Mouse (Mus musculus): ENCODE data around the gene Gm5965. TPM values are rescaled to one million over a fixed set of nuclear protein-coding genes. Genes with fewer than 3 reads are reported as not detected.
"Not testable (repeated sequence)": the region's sequence is repeated elsewhere in the genome, so short reads cannot be mapped to it uniquely, and the experiment has no call there.

Gm5965 gene
- polyA plus RNA-seq (2015; fragmentation: Nextera tagmentation; extraction: Ambion mirVana) = not detected in 2 replicates

DNA sequence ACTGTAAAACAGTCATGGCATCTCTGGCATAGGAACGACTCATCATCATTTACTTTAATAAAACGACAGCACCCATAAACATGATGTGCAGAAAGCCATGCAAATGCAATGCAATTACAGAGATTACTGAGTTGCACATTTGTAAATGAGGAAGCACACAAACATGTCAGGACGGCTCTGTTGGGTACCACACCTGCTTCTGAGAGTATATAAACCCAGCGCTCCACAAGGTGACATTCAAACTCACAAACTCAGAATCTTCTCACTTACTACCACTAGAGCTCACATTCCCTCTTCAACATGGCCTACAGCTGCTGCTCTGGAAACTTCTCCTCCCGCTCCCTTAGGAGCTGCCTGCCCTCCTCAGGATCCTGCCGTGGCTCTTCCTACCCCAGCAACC lies at the start of gene Gm5965:
Gm5965 (plus strand) TSS at position 301 of the 400 bp plus-strand sequence.
- no peak for ATAC-seq (replicated peaks; ENCODE audit: low FRiP score)
- H3K9me3 ChIP-seq (replicated peaks) = no peaks in the 10 kb centered on the region
- no peak within 1 kb of the TSS for H3K9ac ChIP-seq
- H3K4me1 ChIP-seq = no peaks in the 10 kb centered on the region
- H3K27ac ChIP-seq = no peak within 1 kb of the TSS
- no peaks in the 10 kb centered on the region for H3K27me3 ChIP-seq
- H3K4me2 ChIP-seq = no peak within 1 kb of the TSS
- H3K4me3 ChIP-seq (replicated peaks) = no peak within 1 kb of the TSS
- H3K36me3 ChIP-seq = no peaks in the 10 kb centered on the region
- WGBS = 90% methylated on average over 6 of the region's 6 CpGs

DNA sequence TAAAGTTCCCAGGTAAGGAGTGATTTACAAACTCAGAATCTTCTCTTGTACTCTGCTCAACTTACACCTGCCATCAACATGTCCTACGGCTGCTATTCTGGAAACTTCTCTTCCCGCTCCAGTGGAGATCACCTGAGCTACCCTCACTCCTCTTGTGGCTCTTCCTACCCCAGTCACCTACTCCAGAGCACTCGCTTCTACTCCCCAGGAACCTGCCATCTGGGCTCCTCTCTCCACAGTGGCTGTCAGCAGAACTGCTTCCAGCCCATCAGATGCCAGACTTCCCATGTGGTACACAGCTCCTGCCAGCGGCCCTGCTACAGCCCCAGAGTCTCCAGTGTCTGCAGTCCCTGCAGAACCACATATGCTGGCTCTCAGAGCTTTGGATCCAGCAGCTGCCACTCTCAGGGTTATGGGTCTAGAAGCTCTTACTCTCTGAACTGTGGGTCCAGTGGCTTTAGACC lies 48.9 kb upstream of the Gm5965 start, which contains the start of gene Krtap13-1:
Krtap13-1 (plus strand) TSS at position 51 of the 464 bp plus-strand sequence.
- no peak for ATAC-seq (replicated peaks; ENCODE audit: low FRiP score)
- WGBS = 82% methylated on average over 4 of the region's 4 CpGs
- Histone ChIP-seq H3K4me1 (no peaks in the 10 kb centered on the region), H3K36me3 (no peaks in the 10 kb centered on the region), H3K4me2 (no peak within 1 kb of the TSS), H3K9ac (no peak within 1 kb of the TSS), H3K27me3 (no peaks in the 10 kb centered on the region), H3K4me3 (replicated peaks) (no peak within 1 kb of the TSS), H3K27ac (no peak within 1 kb of the TSS), H3K9me3 (replicated peaks) (no peaks in the 10 kb centered on the region)

DNA sequence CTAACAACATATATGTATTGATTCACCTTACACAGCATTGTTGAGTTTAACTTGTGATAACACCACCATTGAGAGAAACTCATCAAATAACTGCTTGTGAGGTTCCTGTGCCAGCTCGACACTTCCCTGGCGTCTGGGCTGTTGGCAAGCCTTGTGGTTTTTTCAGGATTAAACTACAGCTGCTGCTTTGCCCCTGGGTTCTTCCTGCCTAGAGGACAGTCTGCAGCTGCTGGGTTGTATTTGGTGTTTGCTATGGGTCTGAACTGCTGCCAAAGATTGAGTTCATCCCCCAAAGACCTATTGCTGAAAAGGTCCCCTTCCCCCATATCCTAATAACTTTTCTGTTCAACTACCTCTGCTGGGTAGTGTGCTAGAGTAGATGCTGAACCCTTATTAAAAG lies 42.3 kb upstream of the Gm5965 start:
- WGBS = 77% methylated on average over 2 of the region's 2 CpGs
- no peaks in the 10 kb centered on the region for H3K9me3 ChIP-seq (replicated peaks)
- no peak overlapping the region for H3K9ac ChIP-seq
- no peak overlapping the region for H3K4me3 ChIP-seq (replicated peaks)
- H3K4me2 ChIP-seq = no peak overlapping the region
- ATAC-seq (replicated peaks; ENCODE audit: low FRiP score) = no peak
- no peaks in the 10 kb centered on the region for H3K27me3 ChIP-seq
- no peak overlapping the region for H3K27ac ChIP-seq
- H3K4me1 ChIP-seq = no peaks in the 10 kb centered on the region
- H3K36me3 ChIP-seq = no peaks in the 10 kb centered on the region

DNA sequence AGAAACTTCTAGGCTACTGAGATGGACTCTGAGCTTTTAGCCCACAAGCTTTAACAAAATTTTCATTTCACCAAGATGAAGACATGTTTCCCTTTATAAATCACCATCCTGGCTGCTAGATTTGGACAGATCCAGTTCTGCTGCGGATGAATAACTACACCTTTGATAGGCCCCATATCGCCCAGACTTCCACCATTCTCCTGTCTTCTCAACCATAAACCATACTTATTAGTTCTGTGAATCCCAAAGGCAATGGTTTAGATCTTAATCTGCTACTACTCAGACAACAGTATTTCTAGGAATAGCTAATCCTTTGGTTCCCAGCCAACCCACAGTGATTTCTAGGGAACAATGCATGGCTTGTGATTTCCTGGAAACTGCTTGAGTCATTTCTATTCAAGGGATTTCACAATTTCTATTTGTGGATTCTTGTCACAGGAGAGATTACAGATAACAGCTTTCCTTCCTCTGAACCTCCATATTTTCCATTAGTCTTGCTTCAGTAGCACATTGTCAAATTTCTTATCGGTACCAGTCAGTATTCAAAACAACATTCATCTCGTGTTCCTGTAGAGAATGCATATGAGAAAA lies 32.9 kb upstream of the Gm5965 start:
- WGBS = 52% methylated on average over 4 of the region's 4 CpGs
- H3K27me3 ChIP-seq = no peaks in the 10 kb centered on the region

DNA sequence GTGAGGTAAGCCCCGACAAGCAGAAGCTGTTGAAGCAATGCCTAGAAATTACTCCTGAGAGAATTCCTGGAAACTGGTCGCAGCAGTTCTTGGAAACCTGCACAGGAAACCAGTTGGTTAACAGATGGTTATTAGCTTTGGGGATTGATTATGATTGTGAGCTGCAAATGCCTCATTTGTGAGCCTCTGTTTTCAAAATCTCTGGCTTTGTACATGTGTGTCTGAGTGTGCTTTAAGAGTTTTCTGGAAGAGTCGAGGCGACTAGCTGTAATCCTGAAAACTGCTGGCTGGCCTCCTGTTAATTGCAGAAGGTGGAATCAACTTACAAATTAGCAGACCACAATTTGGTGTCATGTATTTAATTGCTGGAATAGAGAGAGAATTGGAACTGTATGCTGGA lies 29.8 kb upstream of the Gm5965 start:
- Histone ChIP-seq H3K4me1 (no peaks in the 10 kb centered on the region), H3K9ac (no peak overlapping the region), H3K36me3 (no peaks in the 10 kb centered on the region), H3K9me3 (replicated peaks) (no peaks in the 10 kb centered on the region), H3K27me3 (no peaks in the 10 kb centered on the region), H3K4me3 (replicated peaks) (no peak overlapping the region), H3K27ac (no peak overlapping the region), H3K4me2 (no peak overlapping the region)
- 56% methylated on average over 4 of the region's 4 CpGs for WGBS
- no peak for ATAC-seq (replicated peaks; ENCODE audit: low FRiP score)

More for the DNA sequence above, 32.9 kb upstream of the Gm5965 start:
- Histone ChIP-seq H3K4me3 (replicated peaks) (no peak overlapping the region), H3K9me3 (replicated peaks) (no peaks in the 10 kb centered on the region), H3K9ac (no peak overlapping the region), H3K36me3 (no peaks in the 10 kb centered on the region), H3K4me1 (no peaks in the 10 kb centered on the region), H3K27ac (no peak overlapping the region), H3K4me2 (no peak overlapping the region)
- 0 out of 2 replicates have a peak, but pooled peaks have one; percentile 43 for ATAC-seq (replicated peaks; ENCODE audit: low FRiP score)

DNA sequence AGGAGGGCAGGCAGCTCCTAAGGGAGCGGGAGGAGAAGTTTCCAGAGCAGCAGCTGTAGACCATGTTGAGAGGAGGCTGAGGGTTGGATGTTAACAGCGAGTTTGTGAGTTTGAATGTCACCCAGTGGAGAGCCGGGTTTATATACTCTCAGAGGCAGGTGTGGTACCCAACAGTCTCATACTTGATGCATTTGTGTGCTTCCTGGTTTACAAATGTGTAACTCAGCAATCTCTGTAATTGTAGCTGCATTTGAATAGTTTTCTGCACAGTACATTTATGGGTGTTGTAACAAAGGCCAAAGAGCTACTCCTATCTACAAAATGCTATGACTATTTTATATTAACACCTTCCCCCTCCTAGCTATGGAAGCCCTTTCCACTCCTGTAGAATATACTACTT lies 26.2 kb upstream of the Gm5965 start, which contains the start of gene Krtap13:
Krtap13 (minus strand) TSS at position 101 of the 400 bp plus-strand sequence.
- not testable (repeated sequence) for H3K36me3 ChIP-seq; H3K27me3 ChIP-seq; H3K4me2 ChIP-seq; H3K4me1 ChIP-seq; H3K27ac ChIP-seq; H3K4me3 ChIP-seq (replicated peaks); ATAC-seq (replicated peaks; ENCODE audit: low FRiP score); H3K9ac ChIP-seq; H3K9me3 ChIP-seq (replicated peaks)
- WGBS = 76% methylated on average over 3 of the region's 3 CpGs

DNA sequence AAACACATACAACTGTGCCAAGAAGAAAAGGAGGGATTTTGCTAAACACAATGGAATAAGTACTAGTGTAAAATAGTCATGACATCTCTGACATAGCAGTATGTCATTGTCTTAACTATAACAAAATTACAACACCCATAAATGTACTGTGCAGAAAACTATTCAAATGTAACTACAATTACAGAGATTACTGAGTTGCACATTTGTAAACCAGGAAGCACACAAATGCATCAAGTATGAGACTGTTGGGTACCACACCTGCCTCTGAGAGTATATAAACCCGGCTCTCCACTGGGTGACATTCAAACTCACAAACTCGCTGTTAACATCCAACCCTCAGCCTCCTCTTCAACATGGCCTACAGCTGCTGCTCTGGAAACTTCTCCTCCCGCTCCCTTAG lies 19.1 kb upstream of the Gm5965 start, which contains the start of gene 2310034C09Rik:
2310034C09Rik (plus strand) TSS at position 301 of the 400 bp plus-strand sequence.
- ATAC-seq (replicated peaks; ENCODE audit: low FRiP score) = not testable (repeated sequence)
- 89% methylated on average over 3 of the region's 3 CpGs for WGBS

DNA sequence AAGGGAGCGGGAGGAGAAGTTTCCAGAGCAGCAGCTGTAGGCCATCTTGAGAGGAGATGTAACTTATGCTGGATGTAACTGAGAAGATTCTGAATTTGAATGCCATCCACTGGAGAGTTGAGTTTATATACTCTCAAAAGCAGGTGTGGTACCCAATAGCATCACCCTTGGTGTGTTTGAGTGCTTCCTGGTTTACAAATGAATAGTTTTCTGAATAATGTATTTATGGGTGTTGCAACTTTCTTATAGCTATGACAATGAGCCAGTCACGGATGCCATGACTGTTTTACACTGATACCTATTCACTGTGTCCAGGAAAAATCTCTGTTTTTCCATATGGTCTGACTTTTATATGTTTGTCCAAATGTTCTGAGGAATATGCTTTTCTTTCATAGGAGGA lies 3.6 kb upstream of the Gm5965 start, which contains the start of gene 2310057N15Rik:
2310057N15Rik (minus strand) TSS at position 101 of the 400 bp plus-strand sequence.
- H3K4me3 ChIP-seq (replicated peaks) = no peak within 1 kb of the TSS
- 93% methylated on average over 2 of the region's 2 CpGs for WGBS
- H3K4me1 ChIP-seq = no peaks in the 10 kb centered on the region
- no peak within 1 kb of the TSS for H3K9ac ChIP-seq
- no peak for ATAC-seq (replicated peaks; ENCODE audit: low FRiP score)
- H3K36me3 ChIP-seq = no peaks in the 10 kb centered on the region
- no peaks in the 10 kb centered on the region for H3K9me3 ChIP-seq (replicated peaks)
- no peaks in the 10 kb centered on the region for H3K27me3 ChIP-seq
- H3K27ac ChIP-seq = no peak within 1 kb of the TSS
- no peak within 1 kb of the TSS for H3K4me2 ChIP-seq

More for the DNA sequence above, 19.1 kb upstream of the Gm5965 start, which contains the start of gene 2310034C09Rik:
- not testable (repeated sequence) for H3K36me3 ChIP-seq; H3K9me3 ChIP-seq (replicated peaks); H3K9ac ChIP-seq; H3K4me3 ChIP-seq (replicated peaks); H3K27me3 ChIP-seq; H3K4me1 ChIP-seq; H3K4me2 ChIP-seq; H3K27ac ChIP-seq

DNA sequence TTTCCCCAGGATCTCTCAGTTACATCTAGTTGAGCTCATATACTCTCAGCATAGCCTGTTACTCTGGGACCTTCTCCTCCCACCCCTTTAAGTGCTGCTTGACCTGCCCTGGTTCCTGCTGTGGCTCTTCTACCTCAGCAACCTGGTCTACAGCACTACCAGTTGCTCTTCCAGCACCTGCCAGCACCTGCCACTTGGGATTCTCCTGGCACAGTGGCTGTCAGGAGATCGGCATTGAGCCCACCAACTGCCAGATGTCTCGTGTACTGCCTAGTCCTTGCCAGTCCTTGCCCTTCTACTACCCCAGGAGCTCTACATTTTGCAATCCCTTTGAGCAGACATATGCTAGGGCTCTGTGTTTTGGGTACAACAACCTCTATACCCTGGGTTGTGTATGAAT lies 9.1 kb downstream of the Gm5965 start:
- Histone ChIP-seq H3K4me2 (no peak overlapping the region), H3K27me3 (no peaks in the 10 kb centered on the region), H3K9ac (no peak overlapping the region), H3K27ac (no peak overlapping the region), H3K9me3 (replicated peaks) (no peaks in the 10 kb centered on the region), H3K4me1 (no peaks in the 10 kb centered on the region), H3K4me3 (replicated peaks) (no peak overlapping the region), H3K36me3 (no peaks in the 10 kb centered on the region)
- WGBS = 80% methylated on average over 2 of the region's 2 CpGs
- ATAC-seq (replicated peaks; ENCODE audit: low FRiP score) = no peak

DNA sequence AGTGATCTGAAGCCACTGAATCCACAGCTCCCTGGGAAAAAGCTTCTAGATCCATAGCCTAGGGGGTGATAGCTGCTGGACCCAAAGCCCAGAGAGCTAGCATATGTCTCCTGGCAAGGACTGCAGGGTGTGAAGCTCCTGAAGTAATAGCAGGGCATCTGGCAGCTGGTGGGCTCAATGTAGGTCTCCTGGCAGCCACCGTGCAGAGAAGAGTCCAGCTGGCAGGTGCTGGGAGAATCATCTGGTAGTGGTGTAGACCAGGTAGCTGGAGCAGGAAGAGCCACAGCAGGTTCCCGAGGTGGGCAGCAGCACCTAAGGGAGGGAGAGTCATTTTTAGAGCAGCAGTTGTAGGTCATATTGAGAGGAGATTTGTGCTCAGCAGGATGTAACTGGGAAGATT lies 34.1 kb downstream of the Gm5965 start, which contains the start of gene Gm20741:
Gm20741 (minus strand) TSS at position 394 of the 400 bp plus-strand sequence.
- Histone ChIP-seq H3K4me1 (no peaks in the 10 kb centered on the region), H3K4me3 (replicated peaks) (no peak within 1 kb of the TSS), H3K27ac (no peak within 1 kb of the TSS), H3K9ac (no peak within 1 kb of the TSS), H3K27me3 (no peaks in the 10 kb centered on the region), H3K9me3 (replicated peaks) (no peaks in the 10 kb centered on the region), H3K4me2 (no peak within 1 kb of the TSS), H3K36me3 (no peaks in the 10 kb centered on the region)
- WGBS = 81% methylated on average over 2 of the region's 2 CpGs
- no peak for ATAC-seq (replicated peaks; ENCODE audit: low FRiP score)

DNA sequence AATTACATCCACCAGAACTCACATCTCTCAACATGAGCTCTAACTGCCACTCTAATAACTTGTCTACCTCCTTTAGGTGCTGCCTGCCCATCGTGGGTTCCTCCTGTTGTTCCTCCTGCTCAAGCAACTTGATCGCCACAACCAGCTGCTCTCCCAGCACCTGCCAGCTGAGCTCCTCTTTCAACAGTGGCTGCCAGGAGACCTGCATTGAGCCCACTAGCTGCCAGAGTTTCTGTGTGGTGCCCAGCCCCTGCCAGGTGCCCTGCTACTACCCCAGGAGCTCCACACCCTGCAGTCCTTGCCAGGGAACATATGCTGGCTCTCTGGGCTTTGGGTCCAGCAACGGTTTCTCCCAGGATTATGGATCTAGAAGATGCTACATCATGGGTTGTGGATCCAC lies 42.4 kb downstream of the Gm5965 start, which contains the start of gene Krtap15:
Krtap15 (plus strand) TSS at position 150 of the 400 bp plus-strand sequence.
- no peak within 1 kb of the TSS for H3K9ac ChIP-seq
- no peaks in the 10 kb centered on the region for H3K9me3 ChIP-seq (replicated peaks)
- H3K4me3 ChIP-seq (replicated peaks) = no peak within 1 kb of the TSS
- H3K4me1 ChIP-seq = no peaks in the 10 kb centered on the region
- H3K4me2 ChIP-seq = no peak within 1 kb of the TSS
- 85% methylated on average over 3 of the region's 3 CpGs for WGBS
- ATAC-seq (replicated peaks; ENCODE audit: low FRiP score) = no peak
- H3K36me3 ChIP-seq = no peaks in the 10 kb centered on the region
- H3K27ac ChIP-seq = no peak within 1 kb of the TSS
- H3K27me3 ChIP-seq = no peaks in the 10 kb centered on the region

DNA sequence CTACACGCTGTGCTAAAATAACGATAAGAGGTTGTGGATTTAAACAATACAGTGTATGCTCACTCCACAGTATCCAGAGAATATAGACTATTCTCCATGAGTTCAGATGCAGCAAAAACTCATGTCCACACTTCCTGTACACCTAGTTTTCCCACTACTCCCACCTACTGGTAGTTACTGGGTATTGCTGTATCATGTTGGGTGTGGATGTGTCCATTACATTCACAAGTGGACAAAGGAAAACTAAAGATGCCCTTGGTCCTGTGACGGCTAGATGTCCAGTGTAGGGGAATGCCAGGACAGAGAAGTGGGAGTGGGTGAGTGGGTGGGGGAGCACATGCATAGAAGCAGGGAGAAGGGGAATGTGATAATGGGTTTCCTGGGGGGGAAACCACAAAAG lies 46.0 kb downstream of the Gm5965 start:
- 81% methylated on average over 3 of the region's 3 CpGs for WGBS
- ATAC-seq (replicated peaks; ENCODE audit: low FRiP score) = no peak

More for the DNA sequence above, 46.0 kb downstream of the Gm5965 start:
- H3K9me3 ChIP-seq (replicated peaks) = no peaks in the 10 kb centered on the region
- no peaks in the 10 kb centered on the region for H3K4me1 ChIP-seq
- H3K9ac ChIP-seq = no peak overlapping the region
- no peak overlapping the region for H3K4me3 ChIP-seq (replicated peaks)
- H3K27ac ChIP-seq = no peak overlapping the region
- no peak overlapping the region for H3K4me2 ChIP-seq
- H3K36me3 ChIP-seq = no peaks in the 10 kb centered on the region
- H3K27me3 ChIP-seq = no peaks in the 10 kb centered on the region

Measured in kidney, embryonic 15.5 days (tissue).